Mouse (Mus musculus) G1E (cell line): Measurements from ENCODE around the gene Dusp15. TPM values are rescaled to one million over a fixed set of nuclear protein-coding genes. Genes with fewer than 3 reads are reported as not detected.

ENCODE experiments used
- ATAC-seq: 2 replicates; pipeline ENCODE4 v1.8.0; 2016; ENCODE audit warnings: mild to moderate bottlenecking; ENCODE audit not compliant: insufficient number of reproducible peaks, poor library complexity, low FRiP score, severe bottlenecking; ENCODE audit errors: extremely low read depth
- DNase-seq: peaks from one replicate; pipeline ENCODE4 v3.0.0; 2012; ENCODE audit warnings: low spot score
- H3K27me3 ChIP-seq: 2 replicates; pipeline ENCODE4 v1.6.1; 2012; ENCODE audit warnings: mild to moderate bottlenecking, low read length, inconsistent platforms; ENCODE audit not compliant: insufficient read depth
- H3K36me3 ChIP-seq: replicated peaks from 2 replicates; pipeline ENCODE3; 2012; ENCODE audit warnings: mild to moderate bottlenecking, inconsistent platforms
- H3K4me1 ChIP-seq: 2 replicates; pipeline ENCODE4 v1.6.1; 2012; ENCODE audit warnings: low read depth, low read length, inconsistent platforms, mixed read lengths; ENCODE audit not compliant: insufficient read depth
- H3K4me3 ChIP-seq: 2 replicates; pipeline ENCODE4 v1.5.1; 2012; ENCODE audit warnings: low read depth, mild to moderate bottlenecking, inconsistent platforms, low read length, moderate library complexity, mixed read lengths
- H3K9me3 ChIP-seq: replicated peaks from 2 replicates; pipeline ENCODE4 v1.6.1; 2012; ENCODE audit warnings: inconsistent platforms
- CTCF ChIP-seq: IDR thresholded peaks from 2 replicates; pipeline ENCODE4 v1.5.1; 2012; ENCODE audit warnings: low read depth, low read length, inconsistent platforms, mixed read lengths
- GATA1 ChIP-seq: IDR thresholded peaks from 2 replicates; pipeline ENCODE4 v1.6.1; 2012; ENCODE audit warnings: borderline replicate concordance, low read length, inconsistent platforms, mixed read lengths
- GATA2 ChIP-seq: IDR thresholded peaks from 2 replicates; pipeline ENCODE4 v1.6.1; 2012; ENCODE audit warnings: low read depth, low read length, inconsistent platforms, borderline replicate concordance
- POLR2AphosphoS5 ChIP-seq: IDR thresholded peaks from 2 replicates; pipeline ENCODE4 v1.6.1; 2012; ENCODE audit warnings: low read depth, low read length, inconsistent platforms; ENCODE audit not compliant: insufficient replicate concordance
- TAL1 ChIP-seq: conservative IDR thresholded peaks from 2 replicates; pipeline ENCODE4 v1.6.1; 2012; ENCODE audit warnings: low read depth, low read length, inconsistent platforms, mixed read lengths
- polyA plus RNA-seq: library from polyadenylated mRNA; stranded (reverse); fragments of >175 nt; gene quantifications from 2 replicates; pipeline ENCODE4 v1.2.3, GENCODE M21; 2012
- total RNA-seq, 2 experiments: library from RNA; stranded (forward) in 1 of 2; stranded (reverse) in 1 of 2; fragments of 200-1000 nt in 1 of 2; fragments of >200 nt in 1 of 2; fragmentation: Nextera tagmentation in 1 of 2; gene quantifications; 2 replicates each; pipeline ENCODE4 v1.2.3; 2014 to 2017

The Dusp15 gene
- total and polyA plus RNA-seq, 3 experiments: 0.11 TPM; not detected in 2

DNA sequence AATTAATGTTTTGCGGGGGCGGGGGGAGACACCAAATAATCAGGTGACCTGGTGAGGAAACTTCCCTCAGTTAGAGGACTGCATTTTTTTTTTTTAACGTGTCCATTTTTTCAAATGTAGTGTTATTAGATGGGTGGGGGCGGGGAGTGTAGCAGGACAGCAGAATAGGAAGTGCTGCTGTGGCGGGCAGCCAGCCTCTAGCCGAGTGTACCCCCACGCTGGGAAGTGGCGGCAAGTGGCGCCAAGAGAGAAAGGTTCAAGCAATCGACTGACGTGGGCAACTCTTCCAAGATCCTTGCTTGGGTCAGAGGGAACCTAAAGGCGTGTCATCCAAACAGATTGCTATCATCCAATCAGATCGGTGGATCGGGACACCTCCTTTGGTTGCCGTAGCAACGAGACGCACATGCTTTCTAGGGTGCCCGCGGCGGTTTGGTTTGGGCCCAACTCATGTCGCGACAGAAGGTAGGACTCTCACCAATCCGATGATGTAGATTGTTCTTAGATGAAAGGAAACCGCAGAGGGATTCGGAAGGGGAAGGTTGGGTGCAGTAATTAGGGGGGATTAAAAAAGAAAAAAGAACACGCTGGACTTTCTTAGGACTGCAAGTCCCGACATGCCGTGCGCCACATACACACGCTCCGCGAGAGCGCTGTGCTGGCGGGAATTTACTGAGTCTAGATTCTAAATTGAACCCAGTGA is 10.7 kb upstream of the Dusp15 start, which contains the start of gene Ttll9:
Ttll9 (plus strand) TSS at position 395 of the 703 bp plus-strand sequence.
- DNase-seq (no peak), ATAC-seq (no peak)
- Histone ChIP-seq H3K27me3 (no peaks in the 10 kb centered on the region; the same call in 1 of the 2 replicates), H3K9me3 (peaks cover 9% of the 10 kb centered on the region), H3K4me3 (no peak within 1 kb of the TSS), H3K4me1 (no peaks in the 10 kb centered on the region), H3K36me3 (no peaks in the 10 kb centered on the region)
- TF ChIP-seq GATA2: no peak
- no peak for TF ChIP-seq GATA1
- TF ChIP-seq CTCF: no peak
- no peak for TF ChIP-seq TAL1
- TF ChIP-seq POLR2AphosphoS5: no peak

- no peaks in the 10 kb centered on the region for H3K4me1 ChIP-seq
- H3K27me3 ChIP-seq: peaks cover 4% of the 10 kb centered on the region; the same call in 1 of the 2 replicates
- ATAC-seq (no peak), DNase-seq (no peak)
- H3K4me3 ChIP-seq: no peak overlapping the region
- TF ChIP-seq CTCF: no peak
- no peak for TF ChIP-seq GATA1
- TF ChIP-seq TAL1: no peak
- no peak for TF ChIP-seq GATA2
- no peak for TF ChIP-seq POLR2AphosphoS5
- H3K36me3 ChIP-seq: no peaks in the 10 kb centered on the region
- H3K9me3 ChIP-seq: peaks cover 5% of the 10 kb centered on the region; the same call in 1 of the 2 replicates
Measured at GRCm38 (mm10) chr2:152958116-152958515, 6.6 kb upstream of the Dusp15 start.

- Histone ChIP-seq H3K4me1 (no peaks in the 10 kb centered on the region), H3K36me3 (no peaks in the 10 kb centered on the region), H3K4me3 (no peak overlapping the region), H3K27me3 (peaks cover 11% of the 10 kb centered on the region; the same call in 1 of the 2 replicates), H3K9me3 (no peaks in the 10 kb centered on the region)
- DNase-seq (no peak), ATAC-seq (no peak)
- TF ChIP-seq GATA2: no peak
- TF ChIP-seq POLR2AphosphoS5: no peak
- no peak for TF ChIP-seq CTCF
- TF ChIP-seq TAL1: no peak
- TF ChIP-seq GATA1: no peak
Measured at GRCm38 (mm10) chr2:152951850-152952720, 587 bp upstream of the Dusp15 start.

GRCm38 (mm10) chr2:152950358-152951064 is 987 bp downstream of the Dusp15 start:
- no peak overlapping the region for H3K4me3 ChIP-seq
- H3K4me1 ChIP-seq: no peaks in the 10 kb centered on the region
- no peaks in the 10 kb centered on the region for H3K36me3 ChIP-seq
- peaks cover 19% of the 10 kb centered on the region for H3K27me3 ChIP-seq
- TF ChIP-seq CTCF (no peak), POLR2AphosphoS5 (no peak), GATA2 (no peak), TAL1 (no peak), GATA1 (no peak)
- no peak for ATAC-seq
- H3K9me3 ChIP-seq: no peaks in the 10 kb centered on the region
- DNase-seq: no peak

GRCm38 (mm10) chr2:152948438-152949020 is 3.0 kb downstream of the Dusp15 start:
- no peaks in the 10 kb centered on the region for H3K36me3 ChIP-seq
- peaks cover 22% of the 10 kb centered on the region for H3K27me3 ChIP-seq
- no peak overlapping the region for H3K4me3 ChIP-seq
- no peak for DNase-seq
- no peak for ATAC-seq
- no peaks in the 10 kb centered on the region for H3K9me3 ChIP-seq
- TF ChIP-seq TAL1 (no peak), GATA1 (no peak), CTCF (no peak), POLR2AphosphoS5 (no peak), GATA2 (no peak)
- no peaks in the 10 kb centered on the region for H3K4me1 ChIP-seq

GRCm38 (mm10) chr2:152947098-152947497 is 4.4 kb downstream of the Dusp15 start:
- ATAC-seq (no peak), DNase-seq (no peak)
- no peak for TF ChIP-seq POLR2AphosphoS5
- no peak for TF ChIP-seq GATA2
- no peak for TF ChIP-seq GATA1
- no peak for TF ChIP-seq TAL1
- no peak for TF ChIP-seq CTCF
- Histone ChIP-seq H3K9me3 (no peaks in the 10 kb centered on the region), H3K4me1 (peaks cover 3% of the 10 kb centered on the region; the same call in 1 of the 2 replicates), H3K27me3 (peaks cover 30% of the 10 kb centered on the region), H3K4me3 (no peak overlapping the region), H3K36me3 (no peaks in the 10 kb centered on the region)
